Mouse (Mus musculus): Measurements from ENCODE around the gene Bpifa1.

- TF ChIP-seq CTCF (IDR thresholded peaks at IDR 0.05; ENCODE audit: extremely low read depth, insufficient read depth, low read length) (peak; percentile 35; the same call in 1 of the 2 replicates), POLR2A (IDR thresholded peaks at IDR 0.05; ENCODE audit: extremely low read depth, insufficient read depth, low read length) (no peak)
These were observed 44.9 kb upstream of the Bpifa1 start for GRCm38 (mm10) chr2:154097734-154098133.

Data from cortical plate, adult 2 months (tissue).